Mouse (Mus musculus) forebrain, postnatal 0 days (tissue): ENCODE results near the gene Kcnh1. TPM values are rescaled to one million over a fixed set of nuclear protein-coding genes. Genes with fewer than 3 reads are reported as not detected.
A peak's percentile ranks its signal among the peaks of the same experiment; 100 is the strongest.

Experiments
- ATAC-seq: fragments of 200-750 bp; cut with Nextera tagmentation; 2 replicates; pipeline ENCODE4 v1.8.0; 2017; ENCODE audit warnings: mild to moderate bottlenecking, moderate library complexity
- DNase-seq: peaks from one replicate; pipeline ENCODE4 v3.0.0-alpha.2; 2015
- H3K27ac ChIP-seq: fragments of 300-500 bp; sonication (generic); 2 replicates; pipeline ENCODE4 v1.5.1; 2014; ENCODE audit warnings: low read depth, mild to moderate bottlenecking, antibody characterized with exemption, low read length, moderate library complexity, mixed read lengths
- H3K27me3 ChIP-seq: fragments of 300-500 bp; sonication (generic); 2 replicates; pipeline ENCODE4 v1.6.1; 2014; ENCODE audit warnings: mild to moderate bottlenecking, low read length, mixed read lengths; ENCODE audit not compliant: insufficient read depth
- H3K36me3 ChIP-seq: fragments of 300-500 bp; sonication (generic); 2 replicates; pipeline ENCODE4 v1.6.1; 2014; ENCODE audit warnings: mild to moderate bottlenecking, moderate library complexity; ENCODE audit not compliant: insufficient read depth
- H3K4me1 ChIP-seq: fragments of 300-500 bp; sonication (generic); 2 replicates; pipeline ENCODE4 v1.6.1; 2014; ENCODE audit warnings: antibody characterized with exemption; ENCODE audit not compliant: insufficient read depth
- H3K4me2 ChIP-seq: fragments of 300-500 bp; sonication (generic); 2 replicates; pipeline ENCODE4 v1.6.1; 2014; ENCODE audit warnings: low read depth, mild to moderate bottlenecking, moderate library complexity
- H3K4me3 ChIP-seq: fragments of 300-500 bp; sonication (generic); 2 replicates; pipeline ENCODE4 v1.5.1; 2014; ENCODE audit warnings: low read depth, low read length, mixed read lengths
- H3K9ac ChIP-seq: fragments of 300-500 bp; sonication (generic); 2 replicates; pipeline ENCODE4 v1.6.1; 2014; ENCODE audit warnings: mild to moderate bottlenecking
- H3K9me3 ChIP-seq: fragments of 300-500 bp; sonication (generic); 2 replicates; pipeline ENCODE4 v1.6.1; 2016; ENCODE audit warnings: low read length
- CTCF ChIP-seq: sonication (generic); IDR thresholded peaks from 2 replicates; pipeline ENCODE4 v1.5.1; 2016; ENCODE audit warnings: antibody characterized with exemption, control low read depth, low read depth
- WGBS: fragments of 180-500 bp; shearing (Covaris S2); extraction: QIAGEN DNeasy Blood & Tissue Kit; methylation state at CpG from one replicate; pipeline ENCODE4 v1.1.7; 2014; 5-methylcytosine and 5-hydroxymethylcytosine counted together
- polyA plus RNA-seq: library from polyadenylated mRNA; unstranded; fragments of >200 nt; fragmentation: Nextera tagmentation; extraction: Ambion mirVana; gene quantifications from 2 replicates; pipeline ENCODE4 v1.2.1, GENCODE M21; 2015
- total RNA-seq: library from RNA; depleted of rRNA; stranded (reverse); fragments of >200 nt; gene quantifications from 2 replicates; pipeline ENCODE4 v1.2.3, GENCODE M21; 2014

The Kcnh1 gene
- total and polyA plus RNA-seq, 2 experiments from 2014 or later: 2.3 to 5.7 TPM

- no peak for TF ChIP-seq CTCF
- DNase-seq (no peak), ATAC-seq (no peak)
- H3K9me3 ChIP-seq: no peaks in the 10 kb centered on the region
- no peak overlapping the region for H3K9ac ChIP-seq
- no peak overlapping the region for H3K4me2 ChIP-seq
- H3K4me3 ChIP-seq: no peak overlapping the region
- H3K27ac ChIP-seq: no peak overlapping the region
- no peaks in the 10 kb centered on the region for H3K36me3 ChIP-seq
- no peaks in the 10 kb centered on the region for H3K27me3 ChIP-seq
- H3K4me1 ChIP-seq: no peaks in the 10 kb centered on the region
Observed at GRCm38 (mm10) chr1:192533016-192533415, 342.4 kb downstream of the Kcnh1 start.

- H3K27ac ChIP-seq: no peak overlapping the region
- no peaks in the 10 kb centered on the region for H3K9me3 ChIP-seq
- H3K4me2 ChIP-seq: no peak overlapping the region
- H3K36me3 ChIP-seq: no peaks in the 10 kb centered on the region
- TF ChIP-seq CTCF: no peak
- DNase-seq (no peak), ATAC-seq (no peak)
- H3K27me3 ChIP-seq: no peaks in the 10 kb centered on the region
- H3K4me3 ChIP-seq: no peak overlapping the region
- 75% methylated on average over 1 of the region's 1 CpGs for WGBS
- no peak overlapping the region for H3K9ac ChIP-seq
- H3K4me1 ChIP-seq: no peaks in the 10 kb centered on the region
Observed at GRCm38 (mm10) chr1:192536440-192536839, 345.9 kb downstream of the Kcnh1 start.

GRCm38 (mm10) chr1:192537169-192537568 lies 346.6 kb downstream of the Kcnh1 start:
- H3K27me3 ChIP-seq: no peaks in the 10 kb centered on the region
- no peak for DNase-seq
- H3K36me3 ChIP-seq: no peaks in the 10 kb centered on the region
- H3K4me3 ChIP-seq: no peak overlapping the region
- no peak overlapping the region for H3K4me2 ChIP-seq
- 83% methylated on average over 7 of the region's 7 CpGs for WGBS
- no peaks in the 10 kb centered on the region for H3K4me1 ChIP-seq
- H3K27ac ChIP-seq: no peak overlapping the region
- no peak for ATAC-seq
- TF ChIP-seq CTCF: no peak
- H3K9me3 ChIP-seq: no peaks in the 10 kb centered on the region
- no peak overlapping the region for H3K9ac ChIP-seq

GRCm38 (mm10) chr1:192542093-192542492 lies 351.5 kb downstream of the Kcnh1 start:
- ATAC-seq (no peak), DNase-seq (no peak)
- H3K36me3 ChIP-seq: no peaks in the 10 kb centered on the region
- H3K9me3 ChIP-seq: no peaks in the 10 kb centered on the region
- no peaks in the 10 kb centered on the region for H3K27me3 ChIP-seq
- no peak overlapping the region for H3K4me2 ChIP-seq
- H3K4me3 ChIP-seq: no peak overlapping the region
- no peak for TF ChIP-seq CTCF
- no peaks in the 10 kb centered on the region for H3K4me1 ChIP-seq
- H3K27ac ChIP-seq: no peak overlapping the region
- H3K9ac ChIP-seq: no peak overlapping the region
- WGBS: 84% methylated on average over 2 of the region's 2 CpGs

GRCm38 (mm10) chr1:192543686-192544085 lies 353.1 kb downstream of the Kcnh1 start:
- Histone ChIP-seq H3K4me1 (no peaks in the 10 kb centered on the region), H3K9me3 (no peaks in the 10 kb centered on the region), H3K27me3 (no peaks in the 10 kb centered on the region), H3K4me2 (no peak overlapping the region), H3K9ac (no peak overlapping the region), H3K27ac (no peak overlapping the region), H3K4me3 (no peak overlapping the region), H3K36me3 (no peaks in the 10 kb centered on the region)
- WGBS: 87% methylated on average over 4 of the region's 4 CpGs
- TF ChIP-seq CTCF: no peak
- ATAC-seq (no peak), DNase-seq (no peak)

- no peak overlapping the region for H3K4me3 ChIP-seq
- no peak overlapping the region for H3K9ac ChIP-seq
- TF ChIP-seq CTCF: no peak
- H3K36me3 ChIP-seq: no peaks in the 10 kb centered on the region
- 59% methylated on average over 9 of the region's 9 CpGs for WGBS
- H3K4me2 ChIP-seq: no peak overlapping the region
- no peak for ATAC-seq
- no peaks in the 10 kb centered on the region for H3K4me1 ChIP-seq
- H3K27ac ChIP-seq: no peak overlapping the region
- no peaks in the 10 kb centered on the region for H3K27me3 ChIP-seq
- no peak for DNase-seq
- H3K9me3 ChIP-seq: no peaks in the 10 kb centered on the region
Observed at GRCm38 (mm10) chr1:192544091-192544490, 353.5 kb downstream of the Kcnh1 start.

- H3K27ac ChIP-seq: no peak overlapping the region
- no peak for TF ChIP-seq CTCF
- H3K36me3 ChIP-seq: no peaks in the 10 kb centered on the region
- ATAC-seq: no peak
- no peaks in the 10 kb centered on the region for H3K9me3 ChIP-seq
- H3K9ac ChIP-seq: no peak overlapping the region
- H3K4me2 ChIP-seq: no peak overlapping the region
- H3K4me1 ChIP-seq: no peaks in the 10 kb centered on the region
- no peak for DNase-seq
- 49% methylated on average over 7 of the region's 7 CpGs for WGBS
- H3K4me3 ChIP-seq: no peak overlapping the region
- H3K27me3 ChIP-seq: no peaks in the 10 kb centered on the region
Observed at GRCm38 (mm10) chr1:192544901-192545300, 354.3 kb downstream of the Kcnh1 start.

GRCm38 (mm10) chr1:192546843-192547242 lies 356.3 kb downstream of the Kcnh1 start:
- Histone ChIP-seq H3K36me3 (no peaks in the 10 kb centered on the region), H3K4me1 (no peaks in the 10 kb centered on the region), H3K27me3 (no peaks in the 10 kb centered on the region), H3K9me3 (no peaks in the 10 kb centered on the region), H3K4me2 (no peak overlapping the region), H3K4me3 (no peak overlapping the region), H3K9ac (no peak overlapping the region), H3K27ac (no peak overlapping the region)
- peak; percentile 62 for TF ChIP-seq CTCF
- no peak for DNase-seq
- no peak; the same call in 1 of the 2 replicates for ATAC-seq
- 31% methylated on average over 1 of the region's 1 CpGs for WGBS
